In the genomic region with DNA sequence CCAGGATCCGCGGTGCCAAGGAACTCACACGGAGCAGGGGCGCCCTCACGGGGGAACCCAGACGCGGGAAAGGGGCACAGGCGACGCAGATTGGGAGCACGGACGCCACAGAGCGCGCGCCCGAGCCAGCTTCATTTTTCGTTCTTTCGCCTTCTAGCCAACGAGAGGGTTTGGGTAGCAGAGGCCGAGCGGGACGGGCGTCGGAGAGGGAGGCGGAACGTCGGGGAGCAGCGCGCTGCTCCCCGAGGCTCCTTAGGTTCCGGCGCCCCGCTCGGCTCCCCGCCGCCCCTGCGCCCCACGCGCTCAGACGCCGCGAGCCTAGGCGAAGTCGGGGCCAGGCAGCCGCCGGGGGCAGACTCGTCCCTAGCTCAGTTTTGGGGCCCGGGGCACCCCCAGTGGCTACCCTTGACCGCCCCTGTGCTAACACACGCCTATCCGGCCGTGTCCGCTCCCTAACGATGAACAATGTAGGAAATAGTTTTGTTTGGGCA, we compare ENCODE assay signal across 8 mouse cellular contexts. TPM values are rescaled to one million over a fixed set of nuclear protein-coding genes. Genes with fewer than 3 reads are reported as not detected.
DNase-seq lines count a peak whose midpoint lies in the region; ATAC-seq and TF ChIP-seq lines count a peak whose summit lies in the region.

No protein-coding gene starts in this region.

- H3K36me3 ChIP-seq in heart, embryonic 11.5 days (ENCODE audit: control insufficient read depth, insufficient read depth, low read length), result peaks cover 13% of the 10 kb centered on the region; the same call in 1 of the 2 replicates
- H3K36me3 ChIP-seq in heart, adult 2 months (ENCODE audit: control insufficient read depth, insufficient read depth, low read length), result no peaks in the 10 kb centered on the region
- H3K36me3 ChIP-seq in midbrain, embryonic 12.5 days, result no peaks in the 10 kb centered on the region

- peak overlapping the region; percentile 84 for H3K27ac ChIP-seq in heart, embryonic 11.5 days (ENCODE audit: low read depth, low read length)
- H3K27ac ChIP-seq in heart, adult 2 months, result no peak overlapping the region
- no peak overlapping the region for H3K27ac ChIP-seq in midbrain, embryonic 12.5 days (replicated peaks)

- DNase-seq in heart, adult 2 months, result no peak
- peak; percentile 34 for DNase-seq in brain, embryonic 14.5 days (ENCODE audit: low read depth)
- peak; percentile 65 for DNase-seq in heart, postnatal 4 days
- no peak for DNase-seq in adrenal gland, postnatal 4 days (ENCODE audit: low spot score in 2 of 2)
- DNase-seq in left cerebral cortex, postnatal 10 days (ENCODE audit: extremely low spot score in 1 of 2, low spot score in 2 of 2), result no peak

- peak overlapping the region; percentile 70 for H3K4me3 ChIP-seq in heart, embryonic 11.5 days (ENCODE audit: low read depth, low read length)
- no peak overlapping the region for H3K4me3 ChIP-seq in heart, adult 2 months
- peak overlapping the region; percentile 13; the same call in 1 of the 2 replicates for H3K4me3 ChIP-seq in midbrain, embryonic 12.5 days

- H3K4me2 ChIP-seq in heart, embryonic 11.5 days, result peak overlapping the region; percentile 76
- H3K4me2 ChIP-seq in midbrain, embryonic 12.5 days (replicated peaks), result peak overlapping the region; percentile 25; the same call in 1 of the 2 replicates

- TF ChIP-seq EP300 in heart, adult 2 months (IDR thresholded peaks at IDR 0.05; ENCODE audit: insufficient read depth, low read depth, low read length), result no peak

- no peak for TF ChIP-seq CTCF in heart, adult 2 months (IDR thresholded peaks at IDR 0.05)
- no peak for TF ChIP-seq CTCF in brain, embryonic 14.5 days (IDR thresholded peaks at IDR 0.05; ENCODE audit: borderline replicate concordance, extremely low read depth, insufficient read depth, insufficient read length)

- H3K79me2 ChIP-seq in heart, adult 2 months (replicated peaks; ENCODE audit: control insufficient read depth, insufficient read depth, low read length), result no peaks in the 10 kb centered on the region

- peaks cover 9% of the 10 kb centered on the region for H3K4me1 ChIP-seq in heart, embryonic 11.5 days (ENCODE audit: control insufficient read depth, insufficient read depth, low read length)
- peaks cover 5% of the 10 kb centered on the region for H3K4me1 ChIP-seq in heart, adult 2 months (ENCODE audit: control insufficient read depth, insufficient read depth, low read length)
- H3K4me1 ChIP-seq in midbrain, embryonic 12.5 days, result peaks cover 13% of the 10 kb centered on the region

- ATAC-seq in heart, embryonic 11.5 days (replicated peaks; ENCODE audit: insufficient number of reproducible peaks, low FRiP score, low TSS enrichment), result no peak
- ATAC-seq in midbrain, embryonic 12.5 days (ENCODE audit: low FRiP score, low read depth), result no peak
- no peak for ATAC-seq in CD4-positive, CD25-positive, alpha-beta regulatory T cell, adult 4 months

- no peak for TF ChIP-seq POLR2A in heart, adult 2 months (IDR thresholded peaks at IDR 0.05; ENCODE audit: insufficient read depth, low read depth, low read length)
- no peak for TF ChIP-seq POLR2A in brain, embryonic 14.5 days (IDR thresholded peaks at IDR 0.05; ENCODE audit: borderline replicate concordance, extremely low read depth, insufficient read depth, insufficient read length, poor library complexity, severe bottlenecking)

- peaks cover 58% of the 10 kb centered on the region for H3K27me3 ChIP-seq in heart, embryonic 11.5 days (ENCODE audit: control insufficient read depth, insufficient read depth, low read length)
- peaks cover 23% of the 10 kb centered on the region for H3K27me3 ChIP-seq in heart, adult 2 months (ENCODE audit: control insufficient read depth, insufficient read depth, low read length)
- H3K27me3 ChIP-seq in midbrain, embryonic 12.5 days, result peaks cover 85% of the 10 kb centered on the region

- H3K9ac ChIP-seq in heart, embryonic 11.5 days (ENCODE audit: low read depth, low read length), result peak overlapping the region; percentile 88
- no peak overlapping the region for H3K9ac ChIP-seq in heart, adult 2 months (ENCODE audit: low read depth, low read length)
- no peak overlapping the region for H3K9ac ChIP-seq in midbrain, embryonic 12.5 days (replicated peaks)

- intact Hi-C loops in heart, adult 2 months (cut with DNase I), result no loop called here
- intact Hi-C loops in left cerebral cortex, postnatal 10 days (cut with DNase I), result loop anchor here (5.0 kb wide), 1 partner anchor 352 kb away; no protein-coding TSS in a partner anchor

- peaks cover 5% of the 10 kb centered on the region; the same call in 1 of the 2 replicates for H3K9me3 ChIP-seq in heart, embryonic 11.5 days (replicated peaks; ENCODE audit: control insufficient read depth, low read length)
- H3K9me3 ChIP-seq in midbrain, embryonic 12.5 days, result peaks cover 7% of the 10 kb centered on the region; the same call in 1 of the 2 replicates

- WGBS in heart, embryonic 11.5 days (ENCODE audit: insufficient replicate concordance), result under 1% methylated on average over 53 of the region's 53 CpGs
- 3% methylated on average over 53 of the region's 53 CpGs for WGBS in heart, adult 2 months
- under 1% methylated on average over 49 of the region's 53 CpGs for WGBS in midbrain, embryonic 12.5 days

RNA-seq across cellular contexts. Expression of a gene that starts 2.6 kb away (rescaled TPM):
- polyA plus RNA-seq in heart, embryonic 11.5 days (2014; fragmentation: Nextera tagmentation; extraction: Ambion mirVana), result 1,098 and 1,138 TPM in 2 replicates
- 10 to 100 TPM; 60.0 to 75.2 TPM for total RNA-seq in heart, adult 2 months (2021)
- polyA plus RNA-seq in heart, adult 2 months (2012; rRNA removed), result 64.5 and 80.0 TPM in 2 replicates
- 234 and 457 TPM in 2 replicates for polyA plus RNA-seq in brain, embryonic 14.5 days (2012; rRNA removed)
- total RNA-seq in heart, postnatal 4 days (2021), result 1,000 to 10,000 TPM; 1,716 to 1,905 TPM
- polyA plus RNA-seq in midbrain, embryonic 12.5 days (2016; fragmentation: Nextera tagmentation; extraction: Ambion mirVana), result 154 and 211 TPM in 2 replicates
- total RNA-seq in adrenal gland, postnatal 4 days (2021), result 1,000 to 10,000 TPM in 1 of 2 experiments, 100 to 1,000 TPM in 1; 616 to 1,339 TPM
- polyA plus RNA-seq in CD4-positive, CD25-positive, alpha-beta regulatory T cell, adult 4 months (2017; shearing (Covaris generic)), result 1 to 10 TPM in 1 of 2 experiments, under 1 TPM in 1; 0.69 to 1.1 TPM
- 100 to 1,000 TPM; 216 to 220 TPM for total RNA-seq in left cerebral cortex, postnatal 10 days (2021)

RNA-seq across cellular contexts. Expression of a gene that starts 5.8 kb away (rescaled TPM):
- 0.16 and 0.37 TPM in 2 replicates for polyA plus RNA-seq in heart, embryonic 11.5 days (2014; fragmentation: Nextera tagmentation; extraction: Ambion mirVana)
- total RNA-seq in heart, adult 2 months (2021), result not detected
- not detected in 2 replicates for polyA plus RNA-seq in heart, adult 2 months (2012; rRNA removed)
- polyA plus RNA-seq in brain, embryonic 14.5 days (2012; rRNA removed), result 0.06 and 0.34 TPM in 2 replicates
- total RNA-seq in heart, postnatal 4 days (2021), result under 1 TPM in 1 of 2 experiments, not detected in 1; 0.16 TPM
- polyA plus RNA-seq in midbrain, embryonic 12.5 days (2016; fragmentation: Nextera tagmentation; extraction: Ambion mirVana), result not detected in 2 replicates
- total RNA-seq in adrenal gland, postnatal 4 days (2021), result under 1 TPM in 1 of 2 experiments, not detected in 1; 0.11 TPM
- polyA plus RNA-seq in CD4-positive, CD25-positive, alpha-beta regulatory T cell, adult 4 months (2017; shearing (Covaris generic)), result not detected
- total RNA-seq in left cerebral cortex, postnatal 10 days (2021), result under 1 TPM; 0.10 to 0.21 TPM

Comparison
In these comparisons a context has a peak if more than half of its experiments do, and no peak if none do; other contexts are left out.
1. DNase-seq: peak in brain, embryonic 14.5 days (single experiment) and heart, postnatal 4 days (single experiment); none in heart, adult 2 months (0 of 2), adrenal gland, postnatal 4 days (0 of 2) and left cerebral cortex, postnatal 10 days (0 of 2).
2. RNA of a gene that starts 2.6 kb away (polyA plus RNA-seq): 1,098 to 1,138 TPM in heart, embryonic 11.5 days, 234 to 457 TPM in brain, embryonic 14.5 days, 154 to 211 TPM in midbrain, embryonic 12.5 days and 64.5 to 80.0 TPM in heart, adult 2 months; 0.69 to 1.1 TPM in CD4-positive, CD25-positive, alpha-beta regulatory T cell, adult 4 months; every median in the first group is over 10 times any median in the second.